Mouse (Mus musculus) neural tube, embryonic 15.5 days (tissue): ENCODE results near the gene Pamr1. TPM values are rescaled to one million over a fixed set of nuclear protein-coding genes. Genes with fewer than 3 reads are reported as not detected.

Source experiments
- polyA plus RNA-seq: library from polyadenylated mRNA; unstranded; fragments of >200 nt; fragmentation: Nextera tagmentation; extraction: Ambion mirVana; gene quantifications from 2 replicates; pipeline ENCODE4 v1.2.1, GENCODE M21; 2015

Pamr1 gene
- polyA plus RNA-seq, 1 experiment from 2014 or later = 13.9 TPM

Other genes starting within 250 kb of the Pamr1 start
- 51.2 and 56.2 TPM in 2 replicates for gene Trim44, start 142.2 kb upstream of the Pamr1 start, polyA plus RNA-seq
- gene Fjx1, start 97.5 kb upstream of the Pamr1 start, polyA plus RNA-seq = 31.6 and 38.5 TPM in 2 replicates
- gene Slc1a2, start 108.6 kb downstream of the Pamr1 start, polyA plus RNA-seq = 19.6 and 22.3 TPM in 2 replicates